Mouse (Mus musculus) layer of hippocampus, postnatal 25 days (tissue): Measurements from ENCODE around the gene Tanc1. TPM values are rescaled to one million over a fixed set of nuclear protein-coding genes. Genes with fewer than 3 reads are reported as not detected.
"Not testable (repeated sequence)": the region's sequence is repeated elsewhere in the genome, so short reads cannot be mapped to it uniquely, and the experiment has no call there.

Source experiments
- DNase-seq, 2 experiments: peaks; one replicate each; pipeline ENCODE4 v3.0.0; 2022; ENCODE audit warnings: mixed read lengths in 2 of 2, low spot score in 1 of 2; ENCODE audit errors: extremely low spot score in 1 of 2
- total RNA-seq, 2 experiments: library from RNA; stranded (reverse); gene quantifications; 2 replicates each; pipeline ENCODE4 v1.2.3; 2021

Gene Tanc1
- total RNA-seq, 2 experiments from 2014 or later, result 93.6 to 107 TPM

- DNase-seq, result no peak
Measured at GRCm38 (mm10) chr2:59818663-59819062, 206.8 kb downstream of the Tanc1 start.

GRCm38 (mm10) chr2:59819415-59819814 lies 207.6 kb downstream of the Tanc1 start:
- no peak for DNase-seq

- DNase-seq, result no peak
Measured at GRCm38 (mm10) chr2:59820088-59820487, 208.2 kb downstream of the Tanc1 start.

GRCm38 (mm10) chr2:59821044-59821443 lies 209.2 kb downstream of the Tanc1 start:
- no peak for DNase-seq

- DNase-seq, result peak in 1 of 2 experiments; percentile 36
Measured at GRCm38 (mm10) chr2:59824289-59824688, 212.4 kb downstream of the Tanc1 start.

GRCm38 (mm10) chr2:59825380-59825779 lies 213.5 kb downstream of the Tanc1 start:
- no peak for DNase-seq

GRCm38 (mm10) chr2:59828103-59828655 lies 216.3 kb downstream of the Tanc1 start:
- no peak for DNase-seq

GRCm38 (mm10) chr2:59828777-59829508 lies 217.1 kb downstream of the Tanc1 start:
- DNase-seq, result no peak

- DNase-seq, result no peak
Measured at GRCm38 (mm10) chr2:59829718-59830117, 217.9 kb downstream of the Tanc1 start.

GRCm38 (mm10) chr2:59830151-59830550 lies 218.3 kb downstream of the Tanc1 start:
- no peak for DNase-seq

- DNase-seq, result no peak
Measured at GRCm38 (mm10) chr2:59830940-59831339, 219.1 kb downstream of the Tanc1 start.

- DNase-seq, result no peak
Measured at GRCm38 (mm10) chr2:59831831-59832230, 220.0 kb downstream of the Tanc1 start.

- DNase-seq, result no peak
Measured at GRCm38 (mm10) chr2:59838825-59839224, 227.0 kb downstream of the Tanc1 start.

GRCm38 (mm10) chr2:59839755-59840154 lies 227.9 kb downstream of the Tanc1 start:
- DNase-seq, result no peak

- DNase-seq, result no peak
Measured at GRCm38 (mm10) chr2:59840191-59840590, 228.3 kb downstream of the Tanc1 start.

GRCm38 (mm10) chr2:59841189-59841939 lies 229.5 kb downstream of the Tanc1 start:
- no peak for DNase-seq

- no peak for DNase-seq
Measured at GRCm38 (mm10) chr2:59841944-59842343, 230.1 kb downstream of the Tanc1 start.

GRCm38 (mm10) chr2:59842556-59843008 lies 230.7 kb downstream of the Tanc1 start:
- no peak for DNase-seq

GRCm38 (mm10) chr2:59843156-59843555 lies 231.3 kb downstream of the Tanc1 start:
- no peak for DNase-seq

GRCm38 (mm10) chr2:59843848-59844247 lies 232.0 kb downstream of the Tanc1 start:
- DNase-seq, result no peak

GRCm38 (mm10) chr2:59851885-59852284 lies 240.0 kb downstream of the Tanc1 start:
- DNase-seq, result not testable (repeated sequence)
